Mouse (Mus musculus) midbrain, postnatal 0 days (tissue): ENCODE measurements around the gene Rhbdd2. TPM values are rescaled to one million over a fixed set of nuclear protein-coding genes. Genes with fewer than 3 reads are reported as not detected.

Source experiments
- ATAC-seq: fragments of 200-750 bp; cut with Nextera tagmentation; 2 replicates; pipeline ENCODE4 v1.8.0; 2017; ENCODE audit warnings: moderate number of reproducible peaks, mild to moderate bottlenecking, moderate TSS enrichment, moderate library complexity; ENCODE audit not compliant: low FRiP score
- DNase-seq: peaks from one replicate; pipeline ENCODE4 v3.0.0-alpha.2; 2015; ENCODE audit warnings: low spot score
- H3K27ac ChIP-seq: fragments of 300-500 bp; sonication (generic); 2 replicates; pipeline ENCODE4 v1.5.1; 2014; ENCODE audit warnings: low read depth, mild to moderate bottlenecking, low read length, mixed read lengths
- H3K27me3 ChIP-seq: fragments of 300-500 bp; sonication (generic); 2 replicates; pipeline ENCODE4 v1.6.1; 2014; ENCODE audit warnings: low read length, control low read depth, mixed read lengths; ENCODE audit not compliant: insufficient read depth
- H3K36me3 ChIP-seq: fragments of 300-500 bp; sonication (generic); 2 replicates; pipeline ENCODE4 v1.6.1; 2014; ENCODE audit warnings: low read length, control low read depth, mixed read lengths; ENCODE audit not compliant: insufficient read depth
- H3K4me1 ChIP-seq: fragments of 300-500 bp; sonication (generic); 2 replicates; pipeline ENCODE4 v1.6.1; 2014; ENCODE audit warnings: mild to moderate bottlenecking, control low read depth, antibody characterized with exemption, low read length, mixed read lengths; ENCODE audit not compliant: insufficient read depth
- H3K4me2 ChIP-seq: fragments of 300-500 bp; sonication (generic); 2 replicates; pipeline ENCODE4 v1.6.1; 2014; ENCODE audit warnings: low read depth, mild to moderate bottlenecking, low read length, mixed read lengths; ENCODE audit not compliant: poor library complexity, severe bottlenecking
- H3K4me3 ChIP-seq: fragments of 300-500 bp; sonication (generic); 2 replicates; pipeline ENCODE4 v1.5.1; 2014; ENCODE audit warnings: low read depth, mild to moderate bottlenecking, low read length, moderate library complexity
- H3K9ac ChIP-seq: fragments of 300-500 bp; sonication (generic); replicated peaks from 2 replicates; pipeline ENCODE4 v1.6.1; 2014; ENCODE audit warnings: mild to moderate bottlenecking, low read length, moderate library complexity, mixed read lengths; ENCODE audit not compliant: poor library complexity, severe bottlenecking
- H3K9me3 ChIP-seq: fragments of 300-500 bp; sonication (generic); 2 replicates; pipeline ENCODE4 v1.6.1; 2016; ENCODE audit warnings: low read length, control low read depth
- CTCF ChIP-seq: IDR thresholded peaks from 2 replicates; pipeline ENCODE4 v1.5.1; 2016; ENCODE audit warnings: antibody characterized with exemption, mild to moderate bottlenecking
- WGBS: fragments of 180-500 bp; shearing (Covaris S2); extraction: QIAGEN DNeasy Blood & Tissue Kit; methylation state at CpG from one replicate; pipeline ENCODE4 v1.1.7; 2014; 5-methylcytosine and 5-hydroxymethylcytosine counted together
- polyA plus RNA-seq: library from polyadenylated mRNA; unstranded; fragments of >200 nt; fragmentation: Nextera tagmentation; extraction: Ambion mirVana; gene quantifications from 2 replicates; pipeline ENCODE4 v1.2.1, GENCODE M21; 2015
- total RNA-seq: library from RNA; depleted of rRNA; stranded (reverse); fragments of >200 nt; gene quantifications from 2 replicates; pipeline ENCODE4 v1.2.3, GENCODE M21; 2014

Gene Rhbdd2
- total and polyA plus RNA-seq, 2 experiments from 2014 or later, result 31.8 to 143 TPM

GRCm38 (mm10) chr5:135670881-135671280 is 38.5 kb downstream of the Rhbdd2 start:
- no peak overlapping the region for H3K9ac ChIP-seq
- H3K27ac ChIP-seq, result no peak overlapping the region
- H3K36me3 ChIP-seq, result no peaks in the 10 kb centered on the region
- ATAC-seq (no peak), DNase-seq (no peak)
- no peaks in the 10 kb centered on the region for H3K9me3 ChIP-seq
- no peak overlapping the region for H3K4me2 ChIP-seq
- no peaks in the 10 kb centered on the region for H3K27me3 ChIP-seq
- TF ChIP-seq CTCF, result no peak
- H3K4me1 ChIP-seq, result peaks cover 11% of the 10 kb centered on the region; the same call in 1 of the 2 replicates
- WGBS, result 69% methylated on average over 2 of the region's 2 CpGs
- H3K4me3 ChIP-seq, result no peak overlapping the region

DNA sequence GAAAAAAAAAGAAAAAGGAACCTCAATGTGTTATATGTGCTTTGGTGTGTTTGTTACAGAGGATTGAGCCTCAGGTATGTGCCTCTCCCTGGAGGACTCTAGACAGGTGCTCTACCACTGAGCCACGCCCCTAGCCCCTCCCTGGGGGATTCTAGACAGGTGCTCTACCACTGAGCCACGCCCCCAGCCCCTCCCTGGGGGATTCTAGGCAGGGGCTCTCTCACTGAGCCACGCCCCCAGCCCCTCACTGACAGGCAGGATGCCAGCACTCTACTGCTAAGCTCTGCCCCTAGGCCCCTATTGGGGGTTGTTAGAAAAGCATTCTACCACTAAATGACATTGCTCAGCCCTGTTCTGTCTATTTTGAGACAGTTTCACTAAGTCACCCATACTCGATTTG is 40.1 kb downstream of the Rhbdd2 start:
- WGBS, result 72% methylated on average over 4 of the region's 4 CpGs
- no peak overlapping the region for H3K4me2 ChIP-seq
- TF ChIP-seq CTCF, result no peak
- no peaks in the 10 kb centered on the region for H3K36me3 ChIP-seq
- H3K4me1 ChIP-seq, result peaks cover 11% of the 10 kb centered on the region; the same call in 1 of the 2 replicates
- no peak overlapping the region for H3K4me3 ChIP-seq
- no peaks in the 10 kb centered on the region for H3K27me3 ChIP-seq
- DNase-seq, result no peak
- no peak overlapping the region for H3K27ac ChIP-seq
- no peak for ATAC-seq
- no peaks in the 10 kb centered on the region for H3K9me3 ChIP-seq
- no peak overlapping the region for H3K9ac ChIP-seq

DNA sequence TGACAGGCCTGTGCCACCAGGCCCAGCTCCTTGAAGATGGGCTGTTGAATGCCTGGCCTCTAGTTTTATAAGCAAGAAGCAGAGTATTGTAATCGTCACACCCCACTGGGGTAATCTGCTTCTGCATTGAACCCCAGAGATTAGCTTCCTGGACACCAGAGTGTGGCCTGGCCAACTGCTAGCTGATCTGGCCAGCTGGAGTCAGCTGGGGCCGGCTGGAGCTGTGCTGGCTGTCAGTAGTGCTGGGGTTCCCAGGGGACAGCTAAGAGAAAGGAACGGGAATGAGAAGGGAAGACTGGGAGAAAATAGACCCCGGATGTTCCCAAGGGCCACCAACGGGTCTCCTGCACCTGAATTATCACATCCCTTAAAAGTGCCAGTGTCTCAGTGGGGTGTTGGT is 40.6 kb downstream of the Rhbdd2 start:
- Histone ChIP-seq H3K4me3 (no peak overlapping the region), H3K27ac (no peak overlapping the region), H3K36me3 (no peaks in the 10 kb centered on the region), H3K9ac (no peak overlapping the region), H3K4me2 (no peak overlapping the region), H3K27me3 (no peaks in the 10 kb centered on the region), H3K9me3 (no peaks in the 10 kb centered on the region), H3K4me1 (peaks cover 11% of the 10 kb centered on the region; the same call in 1 of the 2 replicates)
- ATAC-seq (no peak), DNase-seq (no peak)
- 25% methylated on average over 5 of the region's 5 CpGs for WGBS
- TF ChIP-seq CTCF, result no peak

- peak overlapping the region; percentile 37 for H3K4me2 ChIP-seq
- H3K4me3 ChIP-seq, result no peak overlapping the region
- WGBS, result 7% methylated on average over 3 of the region's 3 CpGs
- no peaks in the 10 kb centered on the region for H3K27me3 ChIP-seq
- DNase-seq (peak; percentile 27), ATAC-seq (peak; percentile 39)
- no peak for TF ChIP-seq CTCF
- H3K9ac ChIP-seq, result no peak overlapping the region
- H3K9me3 ChIP-seq, result no peaks in the 10 kb centered on the region
- no peaks in the 10 kb centered on the region for H3K36me3 ChIP-seq
- peak overlapping the region; percentile 70 for H3K27ac ChIP-seq
- H3K4me1 ChIP-seq, result peaks cover 11% of the 10 kb centered on the region; the same call in 1 of the 2 replicates
Observed at GRCm38 (mm10) chr5:135674349-135674775, 41.9 kb downstream of the Rhbdd2 start.

DNA sequence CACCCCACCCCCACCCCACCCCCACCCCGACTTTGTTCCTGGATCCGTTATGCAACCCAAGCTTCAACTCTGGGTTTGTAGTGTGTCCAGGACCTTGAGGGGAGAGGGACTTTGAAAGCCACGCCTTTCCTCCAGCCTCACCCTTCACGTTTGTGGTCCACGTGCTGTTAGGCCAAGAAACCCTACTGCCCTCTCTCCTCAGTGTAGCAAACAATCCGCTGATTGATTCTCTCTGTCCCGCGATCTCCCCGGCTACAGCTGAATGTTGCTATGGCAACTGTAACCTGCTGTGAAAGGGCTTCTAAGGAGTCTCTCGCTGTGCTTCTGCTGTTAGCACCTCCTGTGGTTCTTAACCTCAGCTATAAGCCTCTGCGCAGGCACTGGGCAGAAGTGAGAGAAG is 42.4 kb downstream of the Rhbdd2 start:
- Histone ChIP-seq H3K27ac (peak overlapping the region; percentile 70), H3K4me3 (no peak overlapping the region), H3K27me3 (no peaks in the 10 kb centered on the region), H3K9me3 (no peaks in the 10 kb centered on the region), H3K9ac (0 out of 2 replicates have a peak overlapping the region, but pooled peaks have one; percentile 8), H3K36me3 (no peaks in the 10 kb centered on the region), H3K4me1 (peaks cover 11% of the 10 kb centered on the region; the same call in 1 of the 2 replicates), H3K4me2 (peak overlapping the region; percentile 37)
- WGBS, result under 1% methylated on average over 11 of the region's 11 CpGs
- ATAC-seq (peak; percentile 86), DNase-seq (peak; percentile 94)
- TF ChIP-seq CTCF, result peak; percentile 30; the same call in 1 of the 2 replicates

GRCm38 (mm10) chr5:135676696-135677095 is 44.3 kb downstream of the Rhbdd2 start:
- H3K27me3 ChIP-seq, result no peaks in the 10 kb centered on the region
- no peaks in the 10 kb centered on the region for H3K36me3 ChIP-seq
- DNase-seq (no peak), ATAC-seq (no peak)
- TF ChIP-seq CTCF, result no peak
- H3K4me1 ChIP-seq, result peaks cover 11% of the 10 kb centered on the region; the same call in 1 of the 2 replicates
- H3K9me3 ChIP-seq, result no peaks in the 10 kb centered on the region
- no peak overlapping the region for H3K4me3 ChIP-seq
- H3K4me2 ChIP-seq, result no peak overlapping the region
- no peak overlapping the region for H3K9ac ChIP-seq
- 80% methylated on average over 3 of the region's 3 CpGs for WGBS
- no peak overlapping the region for H3K27ac ChIP-seq
